Mouse (Mus musculus) MEL (cell line): Measurements from ENCODE around the gene Nphp4.

ENCODE experiments used
- CTCF ChIP-seq, 3 experiments: IDR thresholded peaks in 2 of 3; conservative IDR thresholded peaks in 1 of 3; 2 replicates each; pipeline ENCODE4 v1.5.1; 2011 to 2012; ENCODE audit warnings: low read length in 3 of 3, low read depth in 2 of 3, mild to moderate bottlenecking in 2 of 3, improper control_type of control experiment in 1 of 3, inconsistent platforms in 1 of 3, mixed read lengths in 1 of 3, moderate library complexity in 1 of 3; ENCODE audit not compliant: control insufficient read depth in 1 of 3, insufficient read depth in 1 of 3, poor library complexity in 1 of 3, severe bottlenecking in 1 of 3
- E2F4 ChIP-seq: IDR thresholded peaks from 2 replicates; pipeline ENCODE4 v1.6.1; 2011; ENCODE audit warnings: low read depth, low read length, improper control_type of control experiment, borderline replicate concordance
- ELF1 ChIP-seq: IDR thresholded peaks from 2 replicates; pipeline ENCODE4 v1.6.1; 2014; ENCODE audit warnings: low read depth, mild to moderate bottlenecking, inconsistent platforms, low read length, improper control_type of control experiment, moderate library complexity
- EP300 ChIP-seq, 2 experiments: IDR thresholded peaks; 2 replicates each; pipeline ENCODE4 v1.6.1; 2011; ENCODE audit warnings: improper control_type of control experiment in 2 of 2, low read length in 2 of 2, low read depth in 1 of 2, mild to moderate bottlenecking in 1 of 2
- ETS1 ChIP-seq: IDR thresholded peaks from 2 replicates; pipeline ENCODE4 v1.6.1; 2012; ENCODE audit warnings: low read depth, mild to moderate bottlenecking, inconsistent platforms, low read length, improper control_type of control experiment, moderate library complexity
- GATA1 ChIP-seq: IDR thresholded peaks from 2 replicates; pipeline ENCODE4 v1.6.1; 2011; ENCODE audit warnings: low read depth, low read length, improper control_type of control experiment
- MAFK ChIP-seq: IDR thresholded peaks from 2 replicates; pipeline ENCODE4 v1.6.1; 2011; ENCODE audit warnings: low read depth, mild to moderate bottlenecking, low read length, improper control_type of control experiment, borderline replicate concordance
- NRF1 ChIP-seq: IDR thresholded peaks from 2 replicates; pipeline ENCODE4 v1.6.1; 2014; ENCODE audit warnings: low read depth, mild to moderate bottlenecking, inconsistent platforms, low read length, improper control_type of control experiment, moderate library complexity; ENCODE audit not compliant: poor library complexity, insufficient read depth, severe bottlenecking
- POLR2A ChIP-seq, 2 experiments: IDR thresholded peaks; 2 replicates each; pipeline ENCODE4 v1.6.1; 2011 to 2012; ENCODE audit warnings: low read length in 2 of 2, mild to moderate bottlenecking in 2 of 2, control low read depth in 1 of 2, improper control_type of control experiment in 1 of 2, low read depth in 1 of 2, moderate library complexity in 1 of 2; ENCODE audit not compliant: control insufficient read depth in 1 of 2, insufficient read depth in 1 of 2, poor library complexity in 1 of 2
- POLR2AphosphoS2 ChIP-seq: IDR thresholded peaks from 2 replicates; pipeline ENCODE4 v1.6.1; 2011; ENCODE audit warnings: low read length, improper control_type of control experiment
- POLR2AphosphoS5 ChIP-seq: IDR thresholded peaks from 2 replicates; pipeline ENCODE4 v1.6.1; 2012; ENCODE audit warnings: low read depth, borderline replicate concordance, mild to moderate bottlenecking, inconsistent platforms, low read length, moderate library complexity, mixed read lengths
- ZKSCAN1 ChIP-seq: IDR thresholded peaks from 2 replicates; pipeline ENCODE4 v1.6.1; 2012; ENCODE audit warnings: low read depth, mild to moderate bottlenecking, inconsistent platforms, low read length, improper control_type of control experiment, moderate library complexity

DNA sequence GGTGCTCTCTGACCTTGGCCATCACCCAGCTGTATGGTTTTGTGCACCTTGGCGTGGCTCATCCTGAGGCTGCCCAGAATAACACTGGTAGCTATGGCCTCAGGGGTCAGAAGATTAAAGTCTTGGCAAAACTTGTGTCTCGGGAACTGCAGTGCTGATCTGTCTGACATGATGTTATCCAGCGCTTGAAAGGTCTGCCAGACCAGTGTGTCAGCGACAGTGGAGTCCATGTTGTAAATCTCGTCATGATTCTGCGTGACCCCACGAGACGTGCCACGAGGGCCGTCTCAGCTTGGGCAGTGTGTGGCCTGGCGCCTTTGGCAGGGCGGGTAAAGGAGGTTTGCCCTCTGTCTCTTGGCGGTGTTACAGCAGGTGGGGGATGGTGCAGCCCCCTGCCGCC lies 13.8 kb downstream of the Nphp4 start:
- TF ChIP-seq CTCF (IDR thresholded peaks at IDR 0.05 in 2 of 3, conservative IDR thresholded peaks at IDR 0.05 in 1 of 3; ENCODE audit: control insufficient read depth in 1 of 3, insufficient read depth in 1 of 3, low read depth in 2 of 3, low read length in 3 of 3, poor library complexity in 1 of 3, severe bottlenecking in 1 of 3): no peak
- no peak for TF ChIP-seq ZKSCAN1
- no peak for TF ChIP-seq EP300 (IDR thresholded peaks at IDR 0.05; ENCODE audit: low read depth in 1 of 2, low read length in 2 of 2)
- TF ChIP-seq MAFK: no peak
- TF ChIP-seq ETS1: no peak
- TF ChIP-seq ELF1: no peak
- TF ChIP-seq GATA1: no peak
- TF ChIP-seq POLR2AphosphoS2: no peak
- no peak for TF ChIP-seq E2F4
- no peak for TF ChIP-seq POLR2A (IDR thresholded peaks at IDR 0.05; ENCODE audit: control insufficient read depth in 1 of 2, insufficient read depth in 1 of 2, low read depth in 1 of 2, low read length in 2 of 2, poor library complexity in 1 of 2)
- TF ChIP-seq NRF1: no peak
- no peak for TF ChIP-seq POLR2AphosphoS5
